Mouse (Mus musculus) liver, adult 2 months (tissue): ENCODE results near the gene Pls1. TPM values are rescaled to one million over a fixed set of nuclear protein-coding genes. Genes with fewer than 3 reads are reported as not detected.
A peak's percentile ranks its signal among the peaks of the same experiment; 100 is the strongest.

ENCODE experiments used
- DNase-seq: peaks from one replicate; pipeline ENCODE4 v3.0.0-alpha.2; 2011; ENCODE audit warnings: low read depth, low spot score; ENCODE audit errors: extremely low read depth
- H3K27ac ChIP-seq: fragments of 200-500 bp; replicated peaks from 2 replicates; pipeline ENCODE4 v1.5.1; 2012; ENCODE audit warnings: low read depth, mild to moderate bottlenecking, control low read depth, inconsistent platforms, low read length; ENCODE audit not compliant: insufficient read depth
- H3K27me3 ChIP-seq: fragments of 200-500 bp; 2 replicates; pipeline ENCODE4 v1.6.1; 2012; ENCODE audit warnings: mild to moderate bottlenecking, moderate library complexity, low read length, inconsistent platforms; ENCODE audit not compliant: control insufficient read depth, insufficient read depth
- H3K36me3 ChIP-seq: fragments of 200-500 bp; 2 replicates; pipeline ENCODE4 v1.6.1; 2012; ENCODE audit warnings: low read length, inconsistent platforms; ENCODE audit not compliant: control insufficient read depth, insufficient read depth
- H3K4me1 ChIP-seq: fragments of 200-500 bp; 2 replicates; pipeline ENCODE4 v1.6.1; 2011; ENCODE audit warnings: low read length; ENCODE audit not compliant: control insufficient read depth, insufficient read depth
- H3K4me3 ChIP-seq: fragments of 200-500 bp; 2 replicates; pipeline ENCODE4 v1.5.1; 2011; ENCODE audit warnings: low read depth, mild to moderate bottlenecking, control low read depth, low read length, moderate library complexity; ENCODE audit not compliant: insufficient read depth
- H3K79me2 ChIP-seq: fragments of 200-500 bp; 2 replicates; pipeline ENCODE4 v1.6.1; 2012; ENCODE audit warnings: inconsistent platforms, mild to moderate bottlenecking, low read length, moderate library complexity; ENCODE audit not compliant: control insufficient read depth, insufficient read depth
- H3K9ac ChIP-seq: fragments of 200-500 bp; 2 replicates; pipeline ENCODE4 v1.6.1; 2012; ENCODE audit warnings: low read depth, mild to moderate bottlenecking, control low read depth, inconsistent platforms, low read length
- CTCF ChIP-seq: fragments of 200-500 bp; IDR thresholded peaks from 2 replicates; pipeline ENCODE4 v1.5.1; 2011; ENCODE audit warnings: low read depth, low read length, control low read depth
- POLR2A ChIP-seq: fragments of 200-500 bp; IDR thresholded peaks from 2 replicates; pipeline ENCODE4 v1.6.1; 2011; ENCODE audit warnings: low read length, control low read depth; ENCODE audit not compliant: insufficient read depth; ENCODE audit errors: extremely low read depth
- WGBS: fragments of 180-500 bp; shearing (Covaris S2); methylation state at CpG from one replicate; pipeline ENCODE4 v1.1.7; 2018; 5-methylcytosine and 5-hydroxymethylcytosine counted together
- polyA plus RNA-seq: library from polyadenylated mRNA; depleted of rRNA; stranded (reverse); fragments of >200 nt; gene quantifications from 2 replicates; pipeline ENCODE4 v1.2.3, GENCODE M21; 2012
- total RNA-seq: library from RNA; depleted of rRNA; stranded (reverse); fragments of >200 nt; gene quantifications from 2 replicates; pipeline ENCODE4 v1.2.3, GENCODE M21; 2014

Pls1 gene
- total and polyA plus RNA-seq, 2 experiments, result 0.44 to 2.2 TPM

GRCm38 (mm10) chr9:95834799-95835198 is 10.3 kb downstream of the Pls1 start:
- no peaks in the 10 kb centered on the region for H3K27me3 ChIP-seq
- TF ChIP-seq CTCF, result no peak
- no peak for TF ChIP-seq POLR2A
- H3K4me3 ChIP-seq, result no peak overlapping the region
- no peak for DNase-seq
- H3K27ac ChIP-seq, result no peak overlapping the region
- 67% methylated on average over 3 of the region's 3 CpGs for WGBS
- H3K79me2 ChIP-seq, result no peaks in the 10 kb centered on the region
- no peaks in the 10 kb centered on the region for H3K36me3 ChIP-seq
- H3K4me1 ChIP-seq, result no peaks in the 10 kb centered on the region
- no peak overlapping the region for H3K9ac ChIP-seq

- no peak overlapping the region for H3K9ac ChIP-seq
- H3K36me3 ChIP-seq, result no peaks in the 10 kb centered on the region
- TF ChIP-seq CTCF (no peak), POLR2A (no peak)
- no peak overlapping the region for H3K27ac ChIP-seq
- no peak overlapping the region for H3K4me3 ChIP-seq
- no peaks in the 10 kb centered on the region for H3K27me3 ChIP-seq
- H3K4me1 ChIP-seq, result no peaks in the 10 kb centered on the region
- WGBS, result 91% methylated on average over 3 of the region's 3 CpGs
- DNase-seq, result no peak
- no peaks in the 10 kb centered on the region for H3K79me2 ChIP-seq
Measured at GRCm38 (mm10) chr9:95832758-95833157, 12.4 kb downstream of the Pls1 start.

- no peaks in the 10 kb centered on the region for H3K36me3 ChIP-seq
- DNase-seq, result no peak
- no peaks in the 10 kb centered on the region for H3K27me3 ChIP-seq
- no peak overlapping the region for H3K27ac ChIP-seq
- WGBS, result 96% methylated on average over 5 of the region's 5 CpGs
- H3K4me1 ChIP-seq, result no peaks in the 10 kb centered on the region
- H3K9ac ChIP-seq, result no peak overlapping the region
- no peak overlapping the region for H3K4me3 ChIP-seq
- TF ChIP-seq POLR2A, result no peak
- TF ChIP-seq CTCF, result no peak
- no peaks in the 10 kb centered on the region; the same call in 1 of the 2 replicates for H3K79me2 ChIP-seq
Measured at GRCm38 (mm10) chr9:95827565-95827964, 17.5 kb downstream of the Pls1 start.

- H3K4me3 ChIP-seq, result no peak overlapping the region
- no peaks in the 10 kb centered on the region for H3K4me1 ChIP-seq
- H3K36me3 ChIP-seq, result no peaks in the 10 kb centered on the region
- no peaks in the 10 kb centered on the region for H3K27me3 ChIP-seq
- DNase-seq, result no peak
- no peak for TF ChIP-seq POLR2A
- TF ChIP-seq CTCF, result no peak
- 50% methylated on average over 7 of the region's 7 CpGs for WGBS
- H3K79me2 ChIP-seq, result no peaks in the 10 kb centered on the region; the same call in 1 of the 2 replicates
- H3K27ac ChIP-seq, result no peak overlapping the region
- no peak overlapping the region for H3K9ac ChIP-seq
Measured at GRCm38 (mm10) chr9:95822531-95822930, 22.6 kb downstream of the Pls1 start.

- Histone ChIP-seq H3K27me3 (no peaks in the 10 kb centered on the region), H3K27ac (no peak overlapping the region), H3K4me1 (no peaks in the 10 kb centered on the region), H3K79me2 (no peaks in the 10 kb centered on the region), H3K36me3 (no peaks in the 10 kb centered on the region), H3K9ac (no peak overlapping the region), H3K4me3 (no peak overlapping the region)
- 51% methylated on average over 4 of the region's 4 CpGs for WGBS
- TF ChIP-seq POLR2A (no peak), CTCF (no peak)
- peak; percentile 10 for DNase-seq
Measured at GRCm38 (mm10) chr9:95815706-95816105, 29.4 kb downstream of the Pls1 start.

- Histone ChIP-seq H3K9ac (no peak overlapping the region), H3K79me2 (no peaks in the 10 kb centered on the region), H3K36me3 (no peaks in the 10 kb centered on the region), H3K27me3 (no peaks in the 10 kb centered on the region), H3K27ac (no peak overlapping the region), H3K4me1 (no peaks in the 10 kb centered on the region), H3K4me3 (no peak overlapping the region)
- TF ChIP-seq CTCF, result no peak
- no peak for TF ChIP-seq POLR2A
- DNase-seq, result no peak
- 80% methylated on average over 11 of the region's 11 CpGs for WGBS
Measured at GRCm38 (mm10) chr9:95815015-95815673, 30.0 kb downstream of the Pls1 start.
